Mouse (Mus musculus) adrenal gland, adult 2 months (tissue): ENCODE results near the gene Gm20696. TPM values are rescaled to one million over a fixed set of nuclear protein-coding genes. Genes with fewer than 3 reads are reported as not detected.

ENCODE experiments used
- DNase-seq: peaks from one replicate; pipeline ENCODE4 v3.0.0; 2021
- polyA plus RNA-seq: library from polyadenylated mRNA; depleted of rRNA; stranded (reverse); fragments of >200 nt; gene quantifications from 2 replicates; pipeline ENCODE4 v1.2.3, GENCODE M21; 2012
- total RNA-seq, 2 experiments: library from RNA; stranded (reverse); gene quantifications; 2 replicates each; pipeline ENCODE4 v1.2.3; 2021

The Gm20696 gene
- total and polyA plus RNA-seq, 3 experiments = 1.8 to 3.0 (median 2.3) TPM

DNA sequence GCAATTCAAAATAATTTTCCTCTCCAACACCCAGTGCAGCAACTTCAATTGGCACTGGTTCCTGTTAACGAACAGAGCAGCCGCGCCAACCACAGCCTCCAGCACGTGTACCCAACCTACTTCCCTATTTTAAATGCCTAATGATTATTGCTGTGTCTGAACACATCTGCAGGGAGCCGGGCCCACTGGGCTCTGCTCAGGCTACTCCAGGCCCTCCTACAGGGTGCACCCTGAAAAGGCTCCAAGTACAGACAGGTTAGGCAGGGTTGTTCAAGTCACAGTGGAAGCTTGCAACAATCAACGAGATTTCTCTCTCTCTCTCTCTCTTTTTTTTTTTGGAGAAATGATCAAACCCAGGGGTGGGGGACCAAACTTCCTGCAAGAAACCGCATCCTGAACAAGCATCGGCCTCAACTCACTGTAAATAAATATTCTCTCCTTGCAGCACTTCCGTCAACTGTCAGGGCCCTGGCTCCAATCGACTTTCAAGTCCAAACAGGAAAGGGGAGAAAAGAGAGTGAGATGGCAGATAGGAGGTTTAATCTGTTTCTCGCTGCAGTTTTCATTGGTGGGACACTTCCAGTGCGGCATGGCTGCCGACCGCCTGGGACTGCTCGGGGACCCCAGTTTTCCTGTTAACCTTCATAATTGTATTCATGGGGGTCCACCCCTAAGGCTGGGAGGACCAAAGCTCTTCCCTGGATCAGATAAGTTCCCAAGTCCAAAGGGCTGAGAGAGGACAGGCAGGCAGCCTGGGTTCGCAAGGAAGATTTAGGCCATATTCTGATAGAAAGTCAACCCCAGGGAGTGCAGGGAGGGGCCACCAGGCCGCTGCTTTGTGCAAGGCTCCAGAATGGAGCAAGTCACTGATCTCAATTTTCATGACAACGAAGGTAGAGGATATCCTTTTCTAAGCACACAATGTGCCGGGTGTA is 277.6 kb downstream of the Gm20696 start:
- DNase-seq = peak; percentile 10

- DNase-seq = no peak
Measured at GRCm38 (mm10) chr6:99388023-99388422, 278.6 kb downstream of the Gm20696 start.

DNA sequence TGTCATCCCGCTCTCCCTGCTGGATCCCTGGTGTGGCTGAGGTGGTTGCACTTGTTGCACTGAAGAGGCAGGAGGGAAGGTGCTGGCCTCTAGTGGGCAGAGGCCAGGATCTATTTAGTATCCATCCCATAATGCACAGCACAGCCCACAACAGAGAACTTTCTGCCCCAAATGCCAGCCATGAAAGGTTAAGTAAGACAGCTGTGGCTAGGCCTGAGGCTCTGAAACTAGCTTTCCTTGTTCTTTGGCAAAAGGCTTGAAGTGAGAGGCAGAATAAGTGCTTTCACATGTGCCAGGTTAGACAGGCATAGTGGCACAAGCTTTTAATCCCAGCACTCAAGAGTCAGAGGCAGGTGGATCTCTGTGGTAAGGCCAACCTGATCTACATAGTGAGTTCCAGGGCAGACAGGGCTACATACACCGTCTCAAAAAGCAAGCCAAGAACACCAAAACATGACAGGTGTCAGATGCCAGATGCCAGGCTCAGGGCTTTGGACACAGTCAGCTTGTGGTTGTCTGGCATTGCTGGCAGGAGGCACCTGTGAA is 281.5 kb downstream of the Gm20696 start:
- DNase-seq = peak; percentile 32

DNA sequence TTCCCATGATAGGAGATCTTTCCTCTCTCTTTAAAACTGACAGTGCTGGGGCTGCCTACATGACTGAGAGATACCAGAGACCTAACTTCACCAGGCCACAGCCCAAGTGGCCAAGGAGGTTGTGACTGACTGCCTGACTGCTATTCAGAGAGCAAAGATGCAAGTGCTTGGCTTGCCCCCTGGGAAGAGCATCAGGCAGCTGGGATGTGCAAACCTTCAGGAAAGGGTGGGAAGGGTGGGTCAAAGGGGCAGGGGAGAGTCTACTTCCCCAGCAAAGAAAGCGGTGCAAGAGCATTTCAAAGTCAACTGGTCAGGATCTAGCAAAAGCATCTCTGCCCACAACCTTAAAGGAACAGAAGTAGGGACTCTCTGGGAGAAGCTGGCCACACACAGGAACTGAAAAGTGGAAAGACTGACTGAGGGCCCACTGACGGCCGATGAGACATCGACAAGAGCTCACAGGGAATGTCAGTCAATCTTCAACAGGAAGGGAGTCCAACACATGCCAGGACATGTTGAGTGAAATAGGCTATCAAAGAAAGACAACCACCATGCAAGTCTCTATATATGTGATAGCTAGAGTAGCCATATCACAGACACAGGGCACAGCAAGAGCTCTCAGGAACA is 282.6 kb downstream of the Gm20696 start:
- DNase-seq = no peak

- no peak for DNase-seq
Measured at GRCm38 (mm10) chr6:99380146-99380545, 286.5 kb downstream of the Gm20696 start.

- peak; percentile 52 for DNase-seq
Measured at GRCm38 (mm10) chr6:99378997-99379710, 287.4 kb downstream of the Gm20696 start.

DNA sequence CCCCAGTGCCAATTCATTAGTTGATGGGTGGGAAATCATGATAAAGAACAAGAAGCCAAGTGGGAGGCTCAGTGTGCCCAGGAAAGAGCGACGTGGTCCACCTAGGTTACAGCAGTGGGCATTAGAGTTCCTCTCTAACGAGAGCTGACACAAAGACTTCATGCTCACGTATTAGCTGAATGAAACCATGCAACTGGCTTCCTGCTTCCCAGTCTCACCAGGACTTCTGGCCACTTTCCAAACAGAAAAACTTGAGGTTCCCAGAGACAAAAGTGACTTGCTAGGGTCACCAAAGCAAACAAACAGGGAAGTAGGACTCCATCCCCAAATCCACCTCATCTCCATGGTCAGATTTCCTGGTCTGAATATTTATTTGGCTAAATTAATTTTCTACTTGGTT is 288.9 kb downstream of the Gm20696 start:
- no peak for DNase-seq

DNA sequence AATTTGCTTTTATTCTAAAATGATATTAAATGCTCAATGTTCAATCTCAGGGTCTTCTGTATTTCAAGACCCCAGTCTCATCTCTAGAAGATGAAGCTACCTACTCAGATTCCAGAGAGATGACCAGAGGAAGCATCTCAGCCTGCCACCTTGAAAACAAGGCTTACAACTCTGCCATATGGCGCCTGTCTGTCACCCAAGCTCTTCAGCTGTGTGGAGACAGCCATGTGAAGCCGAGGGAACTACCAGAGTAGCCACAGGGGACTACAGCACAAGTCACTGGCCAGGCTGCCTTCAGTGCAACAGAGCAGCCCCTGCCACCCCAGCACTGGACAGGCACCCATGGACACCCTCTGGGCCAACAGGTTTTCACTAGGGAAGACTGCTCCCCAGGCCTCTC is 289.5 kb downstream of the Gm20696 start:
- no peak for DNase-seq

DNA sequence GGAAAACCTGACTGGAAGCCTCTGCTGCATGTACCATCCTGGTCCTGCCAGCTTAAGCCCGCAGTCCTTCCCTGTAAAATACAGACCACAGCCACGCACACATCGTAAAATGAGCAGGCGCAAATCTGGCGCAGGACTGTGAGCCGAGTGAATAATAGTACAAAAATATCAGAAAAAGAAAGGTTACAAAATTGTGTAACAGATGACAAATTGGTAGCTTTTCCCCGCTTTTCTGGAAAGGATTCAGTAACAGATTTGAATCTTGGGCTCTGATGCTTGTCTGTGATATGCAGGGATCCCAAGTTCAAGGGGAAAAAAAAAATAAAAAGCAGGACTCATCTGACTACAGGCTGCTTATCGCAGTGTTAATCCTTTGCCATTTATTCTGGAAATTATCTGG is 289.9 kb downstream of the Gm20696 start:
- no peak for DNase-seq

GRCm38 (mm10) chr6:99375865-99376264 is 290.7 kb downstream of the Gm20696 start:
- DNase-seq = no peak

DNA sequence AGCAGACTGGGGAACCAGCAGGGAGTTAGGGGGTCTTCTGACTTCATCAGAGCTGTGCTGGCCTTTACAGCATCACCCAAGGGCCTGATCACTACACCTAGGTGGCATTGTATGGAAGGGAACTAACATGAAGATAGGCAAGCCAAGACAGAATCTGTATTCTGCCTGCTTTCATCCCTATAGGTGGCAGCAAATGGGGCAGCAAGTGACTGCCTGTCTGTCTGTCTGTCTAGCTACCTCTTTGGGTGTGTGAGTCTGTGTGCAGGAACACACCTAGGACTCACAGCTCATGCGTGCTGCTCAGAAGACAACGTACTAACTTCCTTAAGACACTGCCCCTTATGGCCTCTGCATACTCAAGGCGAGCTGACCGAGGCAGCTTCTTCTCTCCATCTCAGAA is 291.2 kb downstream of the Gm20696 start:
- DNase-seq = no peak

- no peak for DNase-seq
Measured at GRCm38 (mm10) chr6:99374448-99375271, 291.9 kb downstream of the Gm20696 start.

DNA sequence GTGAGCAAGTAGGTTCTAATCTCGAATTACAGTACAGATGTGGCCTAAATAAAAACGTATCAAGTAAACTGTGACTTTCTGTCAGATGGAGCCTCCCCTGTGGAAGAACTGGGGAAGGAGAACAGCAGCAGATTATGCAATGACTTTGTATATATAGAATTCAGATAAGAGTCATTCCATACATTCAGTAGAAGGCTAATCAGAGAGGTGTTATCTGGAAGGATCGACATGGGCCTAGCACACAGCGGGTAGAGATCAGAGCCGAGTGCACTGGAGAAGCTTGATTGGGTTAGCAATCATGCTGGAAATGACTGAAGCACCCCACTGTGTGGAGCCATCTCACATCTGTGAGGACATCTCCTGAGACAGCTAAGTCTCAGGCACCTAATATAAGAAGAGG is 294.2 kb downstream of the Gm20696 start:
- no peak for DNase-seq

- no peak for DNase-seq
Measured at GRCm38 (mm10) chr6:99372016-99372415, 294.6 kb downstream of the Gm20696 start.

GRCm38 (mm10) chr6:99369931-99370330 is 296.7 kb downstream of the Gm20696 start:
- DNase-seq = no peak

DNA sequence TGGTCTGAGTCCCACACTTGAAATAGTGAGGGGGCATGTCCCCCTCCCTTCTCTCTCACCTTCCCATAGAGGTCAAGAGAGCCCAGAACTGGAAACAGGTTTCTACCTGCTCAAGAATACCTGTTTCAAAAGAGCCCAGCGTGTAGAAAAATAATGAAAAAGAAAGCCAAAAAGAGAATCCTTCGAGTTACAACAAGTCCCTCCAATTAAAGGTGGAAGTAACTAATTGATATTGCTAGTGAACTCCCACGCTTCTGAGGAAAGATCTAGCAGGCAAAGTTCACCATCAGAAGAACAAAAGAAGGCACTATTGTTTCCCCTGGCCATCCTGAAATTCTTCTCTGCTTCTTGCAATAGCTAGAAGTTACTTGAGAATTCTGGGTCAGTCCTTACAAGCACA is 297.4 kb downstream of the Gm20696 start:
- no peak for DNase-seq

- no peak for DNase-seq
Measured at GRCm38 (mm10) chr6:99368118-99368753, 298.4 kb downstream of the Gm20696 start.

- DNase-seq = no peak
Measured at GRCm38 (mm10) chr6:99364545-99364944, 302.1 kb downstream of the Gm20696 start.

- DNase-seq = no peak
Measured at GRCm38 (mm10) chr6:99360581-99360980, 306.0 kb downstream of the Gm20696 start.

GRCm38 (mm10) chr6:99359765-99360499 is 306.7 kb downstream of the Gm20696 start:
- no peak for DNase-seq
